Mouse (Mus musculus): ENCODE measurements around the gene Slc2a1.

Gene Slc2a1

DNA sequence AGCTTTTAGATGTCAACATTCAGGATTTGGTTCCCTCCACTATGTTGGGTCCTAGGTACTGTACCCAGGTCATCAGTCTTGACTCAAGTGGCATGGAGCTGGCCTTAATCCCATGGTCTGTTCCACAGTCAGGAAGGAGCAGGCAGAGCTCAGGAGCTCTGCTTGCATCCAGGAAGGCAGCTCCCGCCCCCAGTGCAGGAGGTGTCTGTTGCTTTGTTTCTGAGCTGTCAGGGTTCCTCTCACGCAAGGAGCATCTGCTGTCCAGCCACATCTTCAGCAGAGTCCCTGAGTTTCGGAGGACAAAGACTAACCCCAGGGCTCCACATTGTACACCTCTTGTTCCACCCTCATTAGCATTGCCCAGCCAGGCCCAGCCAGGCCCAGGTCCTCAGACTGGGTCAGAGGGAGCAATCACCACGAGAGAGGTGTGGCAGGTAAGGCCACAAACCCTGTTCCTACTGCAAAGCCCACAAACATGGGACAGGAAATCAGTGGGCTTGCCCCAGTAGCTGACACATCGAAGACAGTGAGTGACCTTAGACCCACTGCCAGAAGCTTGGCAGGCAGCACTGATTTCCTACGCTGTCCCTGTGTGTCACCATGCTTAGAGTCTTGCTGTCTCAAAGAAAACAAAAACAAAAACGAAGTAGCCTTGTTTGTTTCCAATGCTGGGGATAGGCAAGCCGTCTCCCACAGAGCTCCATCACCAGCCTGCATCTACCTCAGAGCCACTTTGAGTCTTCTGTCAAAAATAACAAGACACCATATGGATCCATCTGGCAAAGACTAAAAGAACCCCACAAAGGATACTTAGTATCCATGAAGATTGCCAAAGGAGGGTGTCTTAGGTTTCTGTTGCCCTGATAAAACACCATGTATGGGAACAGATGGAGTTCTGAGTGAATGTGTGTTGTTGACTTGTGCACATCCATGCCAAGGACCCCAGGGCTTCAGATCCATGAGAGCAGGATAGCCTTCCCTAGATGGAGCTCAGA, 10.0 kb upstream of the Slc2a1 start:
- DNase-seq (ENCODE audit: low spot score in 2 of 2), result no peak

DNA sequence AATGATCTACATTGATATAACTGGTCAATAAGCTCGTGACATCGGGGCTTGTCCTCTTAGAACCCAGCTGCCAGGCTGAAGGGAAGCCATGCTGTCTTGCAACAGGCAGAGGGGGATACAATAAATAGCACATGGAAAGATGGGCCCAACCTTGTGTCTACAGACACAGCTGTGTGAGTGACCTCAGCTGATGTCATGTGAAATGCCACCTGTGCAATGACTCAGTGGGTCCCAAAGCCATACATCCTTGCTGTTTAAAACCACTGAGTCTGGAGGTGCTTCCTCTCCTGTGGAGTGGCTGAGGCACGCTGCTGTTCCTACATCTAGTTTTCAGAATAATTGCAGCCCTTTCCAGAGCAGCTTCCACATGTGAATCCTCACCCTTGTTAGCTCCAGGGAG, 7.1 kb upstream of the Slc2a1 start:
- no peak for DNase-seq (ENCODE audit: low spot score in 2 of 2)

DNA sequence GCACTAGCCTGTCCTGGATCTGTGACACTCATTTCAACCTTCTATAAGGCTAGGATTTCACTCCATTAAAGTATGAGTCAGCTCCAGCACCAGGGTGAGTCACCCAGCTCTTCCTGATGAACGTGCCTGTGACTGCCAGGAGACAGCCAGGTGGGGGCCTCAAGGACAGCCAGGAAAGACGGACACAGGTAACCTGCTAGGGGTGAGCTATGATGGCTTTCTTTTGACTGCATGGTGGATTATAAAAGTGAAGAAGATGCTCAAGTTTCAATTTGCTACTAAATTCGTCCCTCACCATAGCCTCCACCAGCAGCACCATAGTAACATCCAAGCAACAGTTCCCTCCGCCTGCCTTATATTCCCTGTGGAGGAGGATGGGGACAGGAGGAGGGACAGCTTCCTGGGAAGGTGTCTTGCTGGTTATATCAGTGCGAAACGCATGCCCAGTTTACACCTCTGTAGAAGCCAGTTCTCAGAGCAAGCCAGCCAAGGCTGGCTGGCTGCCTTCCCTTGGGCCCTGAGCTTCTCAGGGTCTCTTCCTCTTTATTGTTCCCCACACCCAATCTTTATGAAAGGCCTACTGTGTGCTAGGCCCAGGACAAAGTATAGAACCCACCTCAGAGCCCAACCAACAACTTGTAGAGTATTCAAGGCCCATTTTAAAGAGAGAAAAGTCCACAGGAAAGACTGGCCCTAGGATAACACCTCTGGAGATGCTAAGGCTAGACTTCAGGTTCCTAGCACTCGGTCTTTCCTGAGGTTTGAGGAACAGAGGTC, 6.0 kb upstream of the Slc2a1 start:
- DNase-seq (ENCODE audit: low spot score in 2 of 2), result no peak

DNA sequence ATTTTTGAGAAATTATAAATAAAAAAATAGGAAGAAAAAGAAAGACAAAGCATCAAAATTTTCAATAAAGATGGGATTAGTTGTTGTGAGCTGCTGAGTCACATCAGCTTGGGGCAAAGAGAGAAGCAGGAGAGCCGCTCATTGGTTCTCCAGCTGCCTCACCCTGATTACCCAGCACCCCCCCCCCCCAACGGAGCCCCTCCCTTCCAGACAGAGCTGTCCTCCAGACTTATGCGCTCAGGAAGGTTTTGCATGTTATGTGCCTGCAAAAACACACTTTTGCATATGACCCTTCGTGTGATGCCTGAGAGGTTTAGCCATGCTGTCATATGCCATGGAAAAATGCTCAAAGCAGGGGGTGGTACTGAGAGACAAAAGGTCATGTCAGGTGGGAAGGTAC, 3.7 kb upstream of the Slc2a1 start:
- DNase-seq (ENCODE audit: low spot score in 2 of 2), result no peak

DNA sequence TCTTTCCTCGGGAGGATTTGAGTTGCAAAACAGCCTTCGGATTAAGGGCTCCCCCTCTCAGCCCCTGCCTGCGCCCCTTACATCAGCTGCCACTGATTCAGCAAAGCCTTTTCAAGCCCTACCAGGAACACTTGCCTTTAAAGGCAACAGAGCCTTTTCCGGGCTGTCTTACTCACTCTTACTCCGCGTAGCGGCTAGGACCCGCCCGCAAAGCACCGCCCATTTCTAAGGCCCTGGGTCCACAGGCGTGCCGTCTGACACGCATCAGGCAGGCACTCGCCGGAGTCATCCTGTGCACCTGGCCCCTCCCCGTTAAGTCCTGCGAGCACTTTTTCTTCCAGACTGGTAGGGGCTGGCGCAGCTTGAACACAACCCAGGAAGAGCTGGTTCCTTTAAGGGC, 2.8 kb upstream of the Slc2a1 start:
- peak; percentile 61 to 77 for DNase-seq (ENCODE audit: low spot score in 2 of 2)

DNA sequence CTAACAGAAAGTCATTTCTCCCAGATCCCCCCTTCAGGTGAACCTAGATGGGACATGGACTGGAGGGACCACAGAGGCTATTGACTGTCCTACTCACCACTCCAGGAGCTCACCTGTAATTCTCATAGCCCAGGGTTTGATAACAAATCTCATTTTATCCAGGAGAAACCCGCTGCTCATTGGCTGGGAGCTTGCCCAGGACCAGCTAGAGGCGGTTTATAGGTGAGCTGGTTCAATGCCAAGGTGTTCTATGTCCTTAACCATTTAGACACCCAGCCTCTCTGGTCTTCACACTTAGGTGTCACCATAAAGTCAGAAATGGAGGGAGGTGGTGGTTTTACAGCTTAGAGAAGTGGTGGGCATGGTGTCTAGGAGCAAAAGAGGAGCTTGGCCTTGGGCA, 644 bp upstream of the Slc2a1 start:
- no peak for DNase-seq (ENCODE audit: low spot score in 2 of 2)

DNA sequence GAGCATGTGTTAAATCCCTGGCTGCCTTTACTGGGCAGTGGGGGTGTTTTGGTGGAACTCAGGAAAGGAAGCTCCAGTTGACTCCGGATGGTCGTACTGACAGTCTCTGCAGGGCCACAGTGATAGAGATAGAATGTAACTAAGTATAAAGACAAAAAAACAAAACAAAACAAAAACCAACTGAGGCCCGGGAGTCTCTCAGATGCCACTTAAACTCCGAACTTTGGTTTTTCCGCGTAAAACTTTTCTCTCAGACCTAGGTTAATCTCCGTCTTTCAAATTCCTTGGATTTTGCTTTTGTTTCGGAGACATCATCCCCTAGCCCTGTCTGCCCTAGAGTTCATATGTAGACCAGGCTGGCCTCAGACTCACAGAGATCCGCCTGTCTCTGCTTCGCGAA, 1.1 kb downstream of the Slc2a1 start:
- DNase-seq (ENCODE audit: low spot score in 2 of 2), result no peak

DNA sequence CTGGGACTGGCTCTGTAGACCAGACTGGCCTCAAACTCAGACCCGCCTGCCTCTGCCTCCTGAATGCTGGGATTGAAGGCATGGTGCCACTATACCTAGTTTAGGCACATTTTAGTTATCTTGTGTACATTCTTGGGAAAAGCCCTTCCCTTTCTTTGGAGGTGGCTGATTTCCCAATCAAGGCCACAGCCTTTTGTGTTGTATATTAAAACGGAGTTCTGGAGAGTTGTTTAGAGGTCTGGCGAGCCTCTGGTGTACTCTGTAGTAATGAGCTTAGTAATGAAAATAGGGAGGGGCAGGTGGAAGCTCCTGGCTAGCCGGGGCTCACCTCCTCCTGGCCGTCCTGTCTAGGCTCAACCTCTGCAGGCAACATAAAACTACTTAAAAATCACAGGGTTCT, 2.0 kb downstream of the Slc2a1 start:
- no peak for DNase-seq (ENCODE audit: low spot score in 2 of 2)

DNA sequence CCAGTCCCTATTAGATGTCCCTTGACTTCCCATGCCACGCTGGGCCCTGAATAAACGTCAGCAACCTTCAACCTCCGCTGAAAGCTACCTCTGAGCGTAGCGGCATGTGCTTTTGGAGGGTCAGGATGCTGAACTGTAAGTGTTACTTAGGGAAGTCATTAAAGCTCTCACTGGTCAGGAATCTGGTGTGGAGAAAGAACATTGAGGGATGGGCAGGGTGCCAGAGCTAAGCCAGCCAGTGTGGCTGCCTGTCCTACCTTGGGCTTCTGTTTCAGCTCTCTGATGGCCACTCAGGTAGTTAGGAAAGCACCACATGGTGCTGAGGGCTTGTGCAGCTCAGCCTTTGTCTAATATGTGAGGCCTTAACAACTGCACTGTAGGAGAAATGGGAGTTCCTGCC, 2.9 kb downstream of the Slc2a1 start:
- no peak for DNase-seq (ENCODE audit: low spot score in 2 of 2)

DNA sequence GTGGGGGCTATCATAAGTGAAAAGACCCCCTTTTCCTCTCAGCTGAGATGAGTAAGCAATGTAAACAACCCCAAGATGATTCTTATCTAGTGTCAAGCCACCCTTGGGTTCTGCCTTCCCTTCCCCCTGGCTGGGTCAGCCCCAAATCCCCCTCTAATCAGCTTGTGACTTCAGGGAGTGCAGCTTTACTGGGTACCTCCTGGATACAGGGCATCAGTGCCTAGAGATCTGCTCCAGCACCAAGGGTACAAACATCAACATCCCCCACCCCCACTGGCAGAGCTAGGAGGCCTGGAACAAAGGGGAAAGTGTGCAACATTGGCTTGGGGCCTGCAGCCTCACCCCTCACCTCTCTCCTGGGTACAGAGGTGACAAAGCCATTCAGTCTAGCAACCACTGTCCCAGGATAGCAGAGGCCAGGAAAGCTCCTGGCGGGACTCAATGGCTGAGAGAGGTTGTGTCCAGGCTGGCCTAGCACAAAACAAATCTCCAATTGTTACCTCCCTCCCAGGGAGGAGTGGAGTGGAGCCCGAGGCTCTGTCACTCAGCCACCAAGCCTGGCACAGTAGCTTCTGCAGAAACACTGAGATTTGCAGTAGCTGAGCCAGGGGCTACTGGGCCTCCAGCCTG, 3.9 kb downstream of the Slc2a1 start:
- no peak for DNase-seq (ENCODE audit: low spot score in 2 of 2)

DNA sequence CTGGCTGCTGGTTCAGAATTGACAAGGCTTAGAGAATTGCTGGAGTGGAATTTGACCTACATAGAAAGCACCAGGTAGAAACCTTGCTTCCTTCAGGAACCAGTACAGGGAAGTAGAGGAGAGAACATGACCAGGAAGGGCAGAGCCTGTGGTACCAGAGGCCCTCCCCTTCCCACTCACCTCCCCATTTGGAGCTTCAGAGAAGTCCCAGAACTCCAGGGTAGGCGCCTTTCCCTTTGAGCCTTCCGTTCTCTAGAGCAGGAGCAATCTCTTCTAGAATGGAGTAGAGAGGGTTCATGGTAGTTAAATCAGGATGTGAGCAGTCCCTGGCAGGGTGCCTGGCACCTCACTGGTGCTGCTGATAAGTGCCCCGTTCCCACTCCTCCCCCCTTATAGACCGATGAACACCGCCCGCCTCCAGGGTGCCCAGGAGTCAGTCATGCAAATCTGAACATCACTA, 7.1 kb downstream of the Slc2a1 start:
- no peak for DNase-seq (ENCODE audit: low spot score in 2 of 2)

DNA sequence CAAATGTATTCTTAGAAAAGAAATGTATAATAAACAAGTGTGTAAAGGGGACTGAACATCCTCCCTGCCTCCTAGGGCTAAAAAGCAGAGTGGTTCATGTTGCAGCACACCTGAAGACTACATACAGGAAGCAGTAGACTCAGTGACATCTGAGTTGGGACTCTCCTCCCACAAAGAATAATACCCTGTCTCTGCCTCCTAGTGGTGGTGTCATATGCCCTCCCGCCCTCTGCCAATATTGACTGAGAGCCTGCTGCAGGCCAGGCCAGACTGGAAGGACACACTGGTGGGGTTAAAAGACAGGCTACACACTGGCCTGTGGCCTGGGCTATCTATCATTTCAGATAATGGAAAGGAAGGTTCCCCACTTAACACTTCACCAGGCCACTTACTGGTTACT, 7.8 kb downstream of the Slc2a1 start:
- no peak for DNase-seq (ENCODE audit: low spot score in 2 of 2)

DNA sequence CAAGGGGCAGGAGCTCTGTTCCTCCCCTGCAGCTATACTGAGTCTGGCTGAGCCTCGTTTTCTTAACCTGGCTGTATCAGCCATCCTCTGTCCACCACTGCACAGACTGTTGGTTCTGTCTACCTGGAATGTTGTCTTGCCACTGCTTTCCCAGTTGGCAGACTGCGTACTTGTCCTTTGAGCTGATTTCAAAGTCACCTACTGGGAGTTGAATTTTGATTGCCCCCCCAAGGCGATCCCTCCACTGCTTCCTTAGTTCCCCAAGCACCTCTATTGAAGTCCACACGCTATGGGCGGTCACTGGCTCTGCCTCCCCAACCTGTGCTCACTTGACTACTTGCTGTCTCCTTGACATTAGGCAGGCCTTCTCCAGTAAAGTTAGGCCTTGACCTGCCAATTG, 9.1 kb downstream of the Slc2a1 start:
- no peak for DNase-seq (ENCODE audit: low spot score in 2 of 2)

DNA sequence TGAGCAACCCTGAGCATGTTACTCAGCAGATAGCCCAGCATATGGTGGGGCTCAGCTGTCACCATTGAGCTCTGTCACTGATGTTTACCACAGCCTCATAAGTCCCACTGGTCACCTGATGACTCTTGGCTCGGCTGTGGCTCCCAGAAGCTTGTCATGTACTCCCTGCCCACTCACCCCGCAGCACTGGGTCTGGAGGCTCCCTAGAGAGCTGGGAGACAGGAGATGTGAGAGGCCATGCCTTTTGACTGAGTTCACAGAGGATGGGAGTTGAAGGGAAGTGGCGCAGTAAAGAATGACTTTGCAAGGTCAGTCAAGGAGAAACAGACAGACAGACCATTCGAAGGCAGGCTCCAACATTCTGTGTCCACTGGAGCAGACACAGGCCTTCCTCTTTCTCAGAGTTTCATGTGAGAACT, 10.2 kb downstream of the Slc2a1 start:
- no peak for DNase-seq (ENCODE audit: low spot score in 2 of 2)

DNA sequence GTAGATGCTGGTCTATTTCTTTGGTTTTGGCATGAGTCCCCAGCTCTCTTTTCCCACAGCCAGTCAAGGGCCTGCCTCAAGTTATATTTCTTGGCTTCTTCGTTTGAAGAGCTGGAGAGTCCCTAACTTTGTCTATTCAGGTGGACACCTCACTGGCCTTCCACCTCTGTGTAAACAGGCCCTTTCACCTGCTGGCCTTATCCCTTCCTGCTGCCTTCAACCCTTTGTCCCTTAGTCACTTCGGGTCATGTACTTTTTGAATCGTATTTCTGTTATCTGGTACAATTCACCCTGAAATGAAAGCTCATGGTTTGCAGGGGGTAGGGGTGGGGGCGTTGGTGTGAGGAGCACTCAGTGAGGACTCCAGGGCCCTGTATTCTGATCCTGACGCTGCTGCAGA, 10.8 kb downstream of the Slc2a1 start:
- no peak for DNase-seq (ENCODE audit: low spot score in 2 of 2)

DNA sequence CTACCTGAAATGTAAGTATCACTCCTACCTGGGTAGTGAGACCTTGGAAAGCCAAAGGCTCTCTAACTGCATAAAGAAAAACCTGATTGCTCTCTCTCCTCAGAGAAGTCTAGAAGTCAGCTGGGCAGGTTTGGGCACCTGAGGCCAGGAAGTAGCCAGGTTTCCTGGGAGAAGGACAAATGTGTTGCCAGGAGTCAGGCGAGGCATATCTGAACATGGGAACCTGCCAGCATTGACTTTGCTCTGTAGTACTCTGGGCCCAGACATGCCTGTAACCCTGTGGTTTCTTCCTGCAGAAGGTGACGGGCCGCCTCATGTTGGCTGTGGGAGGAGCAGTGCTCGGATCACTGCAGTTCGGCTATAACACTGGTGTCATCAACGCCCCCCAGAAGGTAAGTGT, 11.6 kb downstream of the Slc2a1 start:
- DNase-seq (ENCODE audit: low spot score in 2 of 2), result no peak

DNA sequence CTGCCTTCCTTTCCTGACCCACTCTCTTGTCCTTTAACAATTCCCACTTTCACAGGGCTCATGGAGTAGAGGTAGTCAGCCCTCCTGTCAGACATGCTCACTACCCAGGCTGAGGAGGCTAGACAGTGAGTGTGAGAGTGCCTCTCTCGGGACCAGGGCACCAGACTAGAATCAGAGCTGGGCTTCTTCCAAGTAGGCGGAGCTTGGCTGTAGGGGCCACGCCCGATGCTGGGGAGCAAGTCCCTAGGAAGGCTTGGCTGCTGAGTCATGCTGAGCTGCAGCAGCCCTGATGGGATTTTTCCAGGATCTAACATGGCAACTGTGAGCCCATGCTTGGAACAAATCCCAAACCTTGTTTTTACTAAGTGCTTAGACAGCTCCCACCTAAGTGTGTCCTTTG, 12.7 kb downstream of the Slc2a1 start:
- peak; percentile 62 to 82 for DNase-seq (ENCODE audit: low spot score in 2 of 2)

DNA sequence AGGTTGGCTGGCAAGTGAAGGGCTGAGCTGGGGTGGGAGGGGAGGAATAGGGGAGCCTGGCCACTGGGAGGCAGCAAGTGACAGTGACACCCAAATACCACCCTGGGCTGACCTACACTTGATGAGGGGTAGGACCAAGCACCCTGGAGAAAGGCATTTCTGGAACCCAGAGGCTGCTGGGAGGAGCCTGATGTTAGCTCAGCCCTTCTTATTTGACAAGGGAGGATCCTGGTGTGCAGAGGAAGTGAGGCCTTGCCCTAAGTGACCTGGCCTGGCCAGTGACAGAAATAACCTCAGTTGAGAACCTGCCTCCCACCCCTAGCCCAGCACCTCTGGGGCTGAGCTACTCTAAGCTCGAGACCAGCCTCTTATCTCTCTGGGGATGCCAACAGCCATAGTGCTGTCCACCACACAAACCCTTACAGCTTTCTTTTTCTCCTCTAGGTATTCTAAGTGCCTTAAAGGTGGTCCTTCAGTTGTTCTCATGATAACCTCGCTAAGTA, 16.3 kb downstream of the Slc2a1 start:
- DNase-seq (ENCODE audit: low spot score in 2 of 2), result no peak

DNA sequence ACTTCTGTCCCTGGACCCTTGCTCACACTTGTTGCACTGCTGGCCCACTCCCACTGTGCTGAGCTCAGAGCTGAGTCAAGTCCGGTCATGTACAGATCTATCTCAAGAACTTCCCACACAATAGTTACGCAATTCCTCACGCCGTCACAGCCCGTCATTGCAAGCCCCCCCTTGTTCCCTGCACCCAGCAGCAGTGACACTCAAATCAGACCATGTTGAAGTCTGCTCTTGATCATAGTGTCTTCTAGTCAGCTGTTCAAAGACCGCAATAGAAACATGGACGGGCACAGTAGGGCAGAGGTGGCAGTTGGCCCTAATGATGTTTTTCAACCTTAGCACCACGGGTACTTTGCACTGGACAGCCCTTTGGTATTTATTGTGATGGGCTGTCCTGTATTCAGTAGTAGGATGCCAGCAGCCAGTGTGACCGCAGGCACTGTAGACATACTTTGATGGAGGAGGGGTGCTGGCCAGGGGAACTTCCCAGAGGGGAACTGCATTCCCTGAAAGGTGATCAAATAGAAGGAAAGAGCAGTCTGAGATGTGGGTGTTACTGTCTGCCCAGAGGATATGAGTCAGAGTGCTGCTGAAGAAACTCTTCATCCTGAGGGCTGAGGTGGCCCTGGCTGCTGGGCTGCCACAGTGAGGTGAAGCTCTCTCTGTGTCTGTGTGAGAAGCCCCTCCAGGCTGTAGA, 17.2 kb downstream of the Slc2a1 start:
- DNase-seq (ENCODE audit: low spot score in 2 of 2), result no peak

DNA sequence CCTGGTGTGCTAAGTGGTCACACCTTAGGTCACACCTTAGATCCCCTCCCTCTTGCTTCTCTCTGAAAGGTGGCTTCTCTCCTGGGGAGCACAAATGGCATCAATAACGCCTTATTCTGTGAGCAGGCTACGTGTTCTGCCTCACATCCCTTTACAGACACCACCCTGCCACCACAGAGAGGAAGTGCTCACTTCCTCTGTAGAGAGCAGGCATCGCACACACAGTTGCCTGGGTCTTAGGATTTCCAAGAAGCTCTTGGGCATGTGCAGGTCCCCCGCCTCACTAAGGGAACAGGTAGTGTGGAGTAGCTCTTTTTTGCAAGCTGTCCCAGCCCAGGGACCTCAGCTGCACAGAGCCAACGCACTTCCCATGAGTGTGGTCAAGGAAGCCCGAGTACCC, 18.7 kb downstream of the Slc2a1 start:
- DNase-seq (ENCODE audit: low spot score in 2 of 2), result no peak

DNA sequence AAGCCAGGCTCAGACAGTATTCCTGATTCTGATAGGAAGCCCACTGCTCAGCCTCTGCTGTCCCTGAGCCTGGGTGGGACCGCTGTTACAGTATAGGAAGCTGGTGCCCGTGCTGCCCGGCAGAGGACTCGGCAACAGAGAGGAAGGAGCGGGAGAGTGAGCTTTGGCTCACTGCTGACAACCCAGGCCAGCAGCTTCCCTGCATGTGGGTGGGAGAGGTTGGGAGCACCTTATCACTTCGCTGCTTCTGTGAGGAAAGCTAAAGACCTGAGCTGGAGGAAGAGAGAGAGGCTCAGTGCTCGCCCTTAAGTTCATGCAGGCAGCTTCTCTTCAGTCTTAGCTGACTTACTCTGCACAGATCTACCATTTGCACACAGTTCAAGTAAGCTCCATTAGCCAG, 20.0 kb downstream of the Slc2a1 start:
- DNase-seq (ENCODE audit: low spot score in 2 of 2), result no peak

DNA sequence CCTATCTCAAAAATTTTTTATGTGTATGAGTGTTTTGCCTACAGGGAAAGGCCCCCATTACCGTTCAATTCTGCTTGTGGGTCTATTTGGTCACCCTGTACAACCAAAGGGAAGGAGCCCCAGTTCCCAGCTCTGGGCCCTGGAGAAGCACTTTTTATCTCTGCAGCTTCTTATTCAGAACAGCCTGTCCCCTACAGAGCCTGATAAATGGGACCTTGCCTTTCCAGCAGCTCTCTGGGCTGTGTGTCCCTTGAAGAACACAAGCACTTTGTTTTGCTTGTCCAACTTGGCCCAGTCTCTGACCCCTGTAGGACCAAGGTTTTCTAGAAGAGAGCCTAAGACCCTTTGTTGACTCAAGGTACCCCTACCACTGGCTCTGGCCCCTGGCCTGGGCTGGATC, 20.6 kb downstream of the Slc2a1 start:
- DNase-seq (ENCODE audit: low spot score in 2 of 2), result no peak

All from urinary bladder, postnatal 4 days (tissue).